Mouse (Mus musculus): ENCODE data around the gene Clic5. TPM values are rescaled to one million over a fixed set of nuclear protein-coding genes. Genes with fewer than 3 reads are reported as not detected.
A peak's percentile ranks its signal among the peaks of the same experiment; 100 is the strongest.

Gene Clic5
- total RNA-seq, 2 experiments from 2014 or later, result 3.7 to 4.9 TPM

DNA sequence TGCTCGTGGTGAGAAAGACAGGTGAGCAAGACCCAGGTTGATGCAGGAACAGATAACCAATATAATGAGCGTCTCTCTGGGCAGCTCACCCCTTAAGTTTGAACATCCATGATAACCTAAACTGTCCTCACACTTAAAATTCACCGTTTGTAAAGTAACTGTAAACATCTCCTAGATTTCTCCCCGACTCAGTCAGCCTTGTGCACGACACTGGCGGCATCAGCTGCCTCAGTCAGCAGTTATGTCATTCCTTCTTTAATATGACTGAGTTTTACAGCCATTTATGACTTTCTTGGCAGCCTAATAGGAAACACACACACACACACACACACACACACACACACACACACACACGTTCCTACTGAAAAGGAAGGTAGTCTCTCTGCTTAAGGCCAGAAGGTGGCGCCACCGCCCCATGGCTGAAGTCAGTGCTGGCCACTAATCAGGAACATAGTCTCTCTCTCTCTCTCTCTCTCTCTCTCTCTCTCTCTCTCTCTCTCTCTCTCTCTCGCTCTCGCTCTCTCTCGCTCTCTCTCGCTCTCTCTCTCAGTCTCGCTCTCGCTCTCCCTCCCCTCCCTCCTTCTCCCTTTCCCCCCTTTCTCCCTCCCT lies 73.3 kb downstream of the Clic5 start:
- peak; percentile 63 to 64 for DNase-seq (ENCODE audit: low spot score in 2 of 2)

DNA sequence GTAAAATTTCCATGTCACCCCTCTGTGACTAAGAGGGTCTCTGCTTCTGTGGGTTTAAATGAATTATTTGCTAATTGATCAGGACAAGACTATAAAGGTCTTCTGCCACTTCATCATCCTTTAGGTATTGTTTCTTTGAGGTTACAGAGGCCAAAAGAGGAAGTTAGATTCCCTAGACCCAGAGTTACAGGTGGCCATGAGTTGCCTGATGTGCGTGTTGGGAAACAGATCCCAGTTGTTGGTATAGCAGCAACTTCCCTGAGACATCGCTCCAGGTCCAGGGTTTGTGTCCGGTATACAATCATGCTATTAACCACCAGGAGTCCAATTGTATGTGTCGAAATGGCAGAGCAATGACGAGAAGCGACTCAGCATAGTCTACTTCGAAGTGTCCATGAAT lies 81.7 kb downstream of the Clic5 start:
- no peak for DNase-seq (ENCODE audit: low spot score in 2 of 2)

DNA sequence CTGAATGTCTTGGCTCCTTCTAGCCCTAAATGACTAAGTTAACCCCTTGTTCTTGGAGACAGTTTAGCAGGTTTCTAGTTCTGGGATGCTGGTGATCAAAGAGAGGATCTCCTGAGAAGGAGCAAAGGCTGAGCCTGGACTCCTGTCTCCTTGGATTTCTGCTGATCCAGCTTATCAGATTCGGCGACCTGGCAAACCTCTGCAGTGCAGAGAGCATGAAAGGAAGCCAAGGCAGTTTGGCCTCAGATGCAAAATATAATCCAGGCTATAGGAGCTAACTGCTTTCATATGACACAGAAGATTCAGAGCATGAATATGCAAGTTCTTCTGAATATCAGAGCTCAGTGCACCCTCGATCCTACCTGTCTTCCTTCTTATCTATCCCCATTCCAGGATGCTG lies 83.0 kb downstream of the Clic5 start:
- no peak for DNase-seq (ENCODE audit: low spot score in 2 of 2)

DNA sequence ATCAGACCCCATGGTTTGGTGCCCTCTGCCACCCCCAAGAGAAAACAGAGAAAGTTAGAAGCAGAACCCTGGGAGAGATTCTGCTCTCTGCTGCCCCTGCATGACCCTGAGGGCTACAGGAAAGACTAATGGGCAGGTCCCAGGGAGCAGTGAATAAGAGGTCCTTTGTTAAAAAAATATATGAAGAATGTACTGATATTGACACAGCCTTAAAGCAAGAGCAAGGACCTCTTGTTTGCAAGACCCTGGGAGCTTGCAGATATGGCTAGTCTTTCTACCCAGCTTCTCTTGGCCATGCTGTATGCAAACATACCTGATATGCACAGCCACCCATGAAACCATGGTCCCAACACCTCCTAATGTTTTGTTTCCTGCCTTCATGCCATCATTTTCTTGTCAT lies 86.4 kb downstream of the Clic5 start:
- no peak for DNase-seq (ENCODE audit: low spot score in 2 of 2)

DNA sequence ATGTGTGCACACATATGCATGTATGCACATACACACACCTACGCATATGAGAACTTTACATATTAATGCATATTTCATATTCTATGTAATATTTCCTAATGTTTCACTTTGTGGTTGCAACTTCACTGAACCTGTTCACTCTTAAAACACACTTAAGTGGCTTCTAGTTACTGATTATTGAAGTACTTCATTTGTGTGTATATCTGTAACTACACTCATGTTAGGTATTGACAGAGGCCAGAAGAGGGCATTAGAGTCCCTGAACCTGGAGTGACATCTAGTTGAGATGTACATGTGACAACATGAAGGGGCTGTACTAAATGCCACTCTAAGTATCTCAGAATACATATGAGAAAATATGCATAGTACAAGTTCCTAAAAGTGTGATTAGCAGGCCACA lies 99.9 kb downstream of the Clic5 start:
- DNase-seq (ENCODE audit: low spot score in 2 of 2), result no peak

DNA sequence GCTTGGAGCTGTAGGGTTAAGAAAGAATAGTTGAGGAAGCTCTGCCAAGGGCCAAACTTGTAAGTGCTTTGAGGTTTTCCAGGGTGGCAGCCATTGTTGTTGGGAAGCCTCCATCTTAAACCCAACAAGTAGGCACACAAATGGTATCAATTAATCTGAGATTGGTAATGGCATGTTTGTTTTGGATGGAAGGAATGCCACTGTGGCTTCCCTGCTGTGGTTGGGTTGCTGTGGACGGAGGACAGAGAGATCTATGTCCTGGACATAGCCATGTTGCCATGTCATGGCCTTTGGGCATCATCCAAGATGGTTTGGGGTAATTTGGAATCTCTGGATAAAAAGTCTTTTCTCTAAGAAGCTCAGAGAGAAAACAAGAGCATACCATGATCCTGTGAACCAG lies 108.8 kb downstream of the Clic5 start:
- DNase-seq (ENCODE audit: low spot score in 2 of 2), result no peak

DNA sequence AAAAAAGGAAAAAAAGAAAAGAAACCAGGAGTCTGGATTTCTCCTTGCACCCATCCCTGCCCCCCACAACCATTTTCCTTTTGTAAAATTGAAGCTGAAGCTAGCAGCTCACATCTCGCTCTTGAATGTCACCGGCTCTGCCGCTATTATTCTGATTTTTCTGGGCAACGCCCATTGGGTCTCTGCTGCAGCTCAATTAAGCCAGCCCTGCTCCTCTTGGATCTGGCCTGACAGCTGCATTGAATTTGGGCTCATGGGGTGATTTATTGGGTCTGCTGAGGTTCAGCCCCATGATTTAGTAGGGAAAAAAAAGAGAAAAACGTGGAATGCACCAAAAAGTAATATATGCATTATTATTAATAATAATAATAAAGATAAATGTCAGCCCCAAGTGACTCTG lies 111.9 kb downstream of the Clic5 start:
- DNase-seq (ENCODE audit: low spot score in 2 of 2), result no peak

DNA sequence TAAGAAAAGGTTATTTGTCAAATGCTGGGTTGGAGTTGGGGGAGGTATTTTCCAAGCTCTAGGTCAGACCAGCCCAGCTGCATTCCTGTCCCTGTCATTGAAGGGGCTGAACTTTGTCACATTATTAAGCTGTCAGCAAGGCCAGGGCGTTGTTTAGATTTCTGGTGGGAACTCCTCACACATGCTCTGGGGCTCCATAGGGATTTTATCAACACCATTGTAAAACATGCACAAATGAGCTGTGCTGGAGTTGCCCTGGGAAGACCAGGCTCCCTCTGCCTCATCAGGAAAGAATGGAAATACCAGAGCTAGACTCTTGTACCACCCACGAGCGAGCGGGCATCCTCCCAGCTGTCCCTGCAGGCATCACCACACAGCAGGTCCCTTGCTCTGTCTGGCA lies 112.3 kb downstream of the Clic5 start:
- no peak for DNase-seq (ENCODE audit: low spot score in 2 of 2)

DNA sequence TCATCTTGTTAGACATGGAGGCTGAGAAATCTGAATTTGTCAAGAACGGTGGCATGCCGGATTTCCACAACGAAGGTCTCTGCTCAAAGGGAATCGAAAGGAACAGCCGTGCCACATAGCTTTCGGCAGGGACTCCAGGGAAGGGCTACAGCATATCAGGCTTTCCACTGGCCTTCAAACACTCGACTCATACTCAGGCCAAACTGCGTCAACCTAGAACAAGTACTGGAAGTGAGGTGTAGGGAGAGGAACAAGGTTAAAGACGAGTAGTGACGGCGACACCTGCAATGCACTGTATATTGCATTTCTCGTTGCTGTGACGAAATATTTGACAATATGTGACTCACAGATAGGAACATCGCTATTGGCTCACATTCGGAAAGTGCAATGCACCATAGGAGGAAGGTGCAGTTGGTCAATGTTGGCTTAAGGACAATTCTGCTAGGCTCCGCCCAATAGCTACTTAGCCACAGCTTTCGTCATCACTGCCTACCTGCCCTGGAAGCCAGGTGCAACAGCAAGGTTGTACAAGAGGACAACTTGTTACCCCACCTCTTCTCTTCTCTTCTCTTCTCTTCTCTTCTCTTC lies 112.9 kb downstream of the Clic5 start:
- DNase-seq (ENCODE audit: low spot score in 2 of 2), result no peak

DNA sequence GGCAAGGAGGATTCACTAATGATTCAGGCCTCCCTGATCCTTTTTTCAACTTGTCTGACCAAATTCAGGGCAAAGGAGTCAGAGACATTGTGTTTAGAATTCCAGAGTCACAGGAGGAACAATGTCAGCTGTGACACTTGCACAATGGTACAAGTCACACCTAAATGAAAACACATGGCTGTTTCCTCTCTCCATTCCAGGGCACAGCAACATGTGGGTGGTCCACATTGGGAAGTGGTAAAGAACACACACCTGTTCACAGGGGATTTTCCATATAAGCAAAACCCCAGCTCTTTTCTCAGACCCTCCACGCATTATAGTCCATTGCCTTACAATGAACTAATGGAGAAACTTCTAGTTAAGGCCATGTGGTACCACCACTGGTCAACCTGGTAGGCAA lies 115.7 kb downstream of the Clic5 start:
- DNase-seq (ENCODE audit: low spot score in 2 of 2), result no peak

DNA sequence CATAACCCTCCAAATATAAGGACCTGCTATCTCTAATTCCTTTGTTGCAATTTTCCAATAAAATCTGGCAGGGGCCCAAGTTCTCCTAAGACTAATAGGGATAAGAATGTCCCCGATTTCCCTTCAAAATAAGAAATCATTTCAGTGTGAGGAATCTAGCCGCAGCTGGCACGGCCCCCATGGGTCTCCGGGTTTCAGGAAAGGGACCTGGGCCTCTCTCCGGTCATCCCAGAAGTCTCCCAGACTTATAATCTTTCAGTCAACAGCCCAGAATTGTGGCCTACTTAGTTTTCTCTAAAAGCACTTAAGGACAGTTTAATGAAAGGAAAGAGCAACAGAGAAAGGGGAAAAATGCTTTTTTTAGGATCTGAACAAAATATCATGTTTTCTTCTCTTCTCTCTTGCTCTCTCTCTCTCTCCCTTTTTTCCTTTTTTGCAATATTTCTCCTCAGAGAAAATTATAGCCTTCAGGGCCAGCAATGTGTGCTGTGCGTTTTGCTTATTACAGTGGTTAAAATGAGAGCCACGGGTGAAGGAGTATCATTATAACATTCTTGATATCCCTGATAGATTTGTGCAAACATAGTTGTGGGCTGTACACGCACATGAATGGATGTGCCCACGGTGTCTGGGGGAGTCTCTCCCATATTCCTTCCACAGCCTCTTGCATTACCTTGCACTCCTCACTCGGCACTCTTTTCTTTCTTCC lies 121.7 kb downstream of the Clic5 start:
- DNase-seq (ENCODE audit: low spot score in 2 of 2), result no peak

DNA sequence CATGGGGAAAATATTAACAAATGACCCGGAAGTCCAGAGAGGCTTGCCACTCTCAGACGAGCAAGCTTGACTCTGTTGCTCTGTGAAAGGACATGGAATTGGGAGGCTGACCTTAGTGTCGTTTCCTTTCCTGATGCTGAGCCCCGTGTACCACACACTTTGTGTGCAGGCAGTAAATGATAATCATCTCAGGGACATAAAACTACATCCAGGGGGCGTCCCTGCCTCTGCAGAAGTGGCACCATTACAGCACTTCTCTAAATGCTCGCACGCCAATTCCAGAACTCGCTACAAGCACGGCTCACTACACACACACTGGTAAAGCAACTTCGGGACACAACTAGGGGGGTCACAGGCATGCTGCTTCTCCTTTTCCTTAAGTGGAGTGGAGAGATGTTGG lies 136.9 kb downstream of the Clic5 start:
- no peak for DNase-seq (ENCODE audit: low spot score in 2 of 2)

DNA sequence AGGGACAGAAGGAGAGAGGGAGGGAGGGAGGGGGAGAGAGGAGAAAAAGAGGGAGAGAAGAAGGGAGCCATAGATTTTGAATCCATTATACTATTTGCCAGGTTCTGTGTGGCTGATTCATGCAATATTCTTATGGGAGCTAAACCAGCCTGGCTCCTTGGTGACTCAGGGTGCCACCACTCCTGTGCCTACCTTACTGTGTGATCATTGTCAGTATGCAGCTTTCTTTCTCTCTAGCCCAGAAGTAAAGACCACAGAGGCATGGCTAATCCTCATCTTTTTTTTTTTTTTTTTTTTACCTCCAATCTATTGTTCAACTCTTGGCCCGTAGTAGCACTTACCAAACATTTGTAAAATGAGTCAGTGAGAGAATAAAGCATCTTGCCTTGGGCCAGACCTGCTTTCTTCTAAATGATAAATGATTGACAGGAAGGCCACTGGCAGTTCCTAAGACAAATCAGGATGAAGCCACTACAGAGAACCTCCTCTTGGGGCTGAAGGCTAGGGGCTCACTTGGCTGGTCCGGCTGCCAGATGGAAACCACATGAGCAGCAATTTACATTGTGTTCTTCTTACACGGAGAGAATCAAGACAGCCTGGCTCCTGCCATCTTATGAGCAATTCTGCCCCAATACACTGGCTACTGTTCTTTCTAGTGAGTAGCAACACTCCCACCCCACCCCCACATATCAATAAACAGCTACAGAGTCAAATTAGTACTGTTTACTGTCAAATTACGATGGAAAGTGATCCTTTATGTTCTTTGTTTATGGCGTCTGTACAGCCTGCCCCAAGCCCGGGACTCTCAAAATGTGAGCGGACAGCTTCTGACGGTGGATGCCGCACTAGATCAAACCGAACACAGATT lies 139.1 kb downstream of the Clic5 start:
- DNase-seq (ENCODE audit: low spot score in 2 of 2), result no peak

DNA sequence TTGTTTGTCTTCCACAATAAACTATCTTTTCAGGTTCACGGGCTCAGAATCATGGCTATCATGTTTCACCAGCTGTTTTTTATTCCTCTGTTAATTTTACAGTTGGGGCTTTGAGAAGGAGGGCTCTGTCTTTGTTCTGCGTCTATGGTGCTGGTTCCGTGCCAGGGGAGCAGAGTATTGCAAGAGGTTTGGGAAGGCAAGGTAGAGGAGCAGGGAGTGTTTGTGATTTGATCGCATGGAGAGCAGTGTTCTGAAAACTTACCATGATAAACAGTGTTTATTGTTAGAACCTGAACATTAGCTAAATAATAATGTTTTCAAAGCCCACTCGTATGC lies 139.7 kb downstream of the Clic5 start:
- no peak for DNase-seq (ENCODE audit: low spot score in 2 of 2)

Other genes starting within 250 kb of the Clic5 start
- gene Enpp5, start 109.8 kb upstream of the Clic5 start, total RNA-seq (2021), result 100 to 1,000 TPM; 197 to 201 TPM
- gene Enpp4, start 82.8 kb upstream of the Clic5 start, total RNA-seq (2021), result 10 to 100 TPM; 15.2 to 17.0 TPM

All from left cerebral cortex, adult 18-20 months (tissue).